Mouse (Mus musculus) liver, adult 2 months (tissue): Measurements from ENCODE around the gene Mrnip.

Experiments
- CTCF ChIP-seq: fragments of 200-500 bp; IDR thresholded peaks from 2 replicates; pipeline ENCODE4 v1.5.1; 2011; ENCODE audit warnings: low read depth, low read length, control low read depth
- POLR2A ChIP-seq: fragments of 200-500 bp; IDR thresholded peaks from 2 replicates; pipeline ENCODE4 v1.6.1; 2011; ENCODE audit warnings: low read length, control low read depth; ENCODE audit not compliant: insufficient read depth; ENCODE audit errors: extremely low read depth

DNA sequence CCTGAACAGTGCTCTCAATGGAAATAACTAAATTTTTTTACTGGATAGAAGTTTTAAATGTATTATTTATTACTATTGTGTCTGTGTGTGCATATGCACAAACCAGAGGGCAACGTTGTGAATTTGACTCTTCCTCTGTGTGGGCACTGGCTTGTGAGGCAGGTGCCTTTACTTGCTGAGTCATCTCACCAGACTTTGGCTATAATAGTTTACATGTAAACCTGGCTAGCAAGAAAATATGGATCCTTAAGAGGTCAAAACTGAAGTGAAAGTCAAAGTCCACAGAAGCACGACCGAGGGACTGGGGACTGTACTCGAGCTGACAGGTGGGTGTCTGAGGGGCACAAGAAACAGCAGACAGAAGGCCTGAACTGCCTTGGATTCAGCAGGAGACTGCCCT, 8.5 kb downstream of the Mrnip start:
- TF ChIP-seq CTCF, result no peak
- TF ChIP-seq POLR2A, result no peak
